Mouse (Mus musculus) lung, adult 2 months (tissue): ENCODE data around the gene Adssl1.

ENCODE experiments used
- CTCF ChIP-seq: fragments of 200-500 bp; IDR thresholded peaks from 2 replicates; pipeline ENCODE4 v1.5.1; 2011; ENCODE audit warnings: mild to moderate bottlenecking, low read length, control low read depth; ENCODE audit not compliant: insufficient read depth
- POLR2A ChIP-seq: fragments of 200-500 bp; IDR thresholded peaks from 2 replicates; pipeline ENCODE4 v1.6.1; 2011; ENCODE audit warnings: low read depth, mild to moderate bottlenecking, control low read depth, low read length, borderline replicate concordance; ENCODE audit errors: extremely low read depth

GRCm38 (mm10) chr12:112632907-112633306 is 13.1 kb downstream of the Adssl1 start:
- TF ChIP-seq CTCF (no peak), POLR2A (no peak)
